Comparison of ENCODE assay signal across 9 mouse cellular contexts in the genomic region with DNA sequence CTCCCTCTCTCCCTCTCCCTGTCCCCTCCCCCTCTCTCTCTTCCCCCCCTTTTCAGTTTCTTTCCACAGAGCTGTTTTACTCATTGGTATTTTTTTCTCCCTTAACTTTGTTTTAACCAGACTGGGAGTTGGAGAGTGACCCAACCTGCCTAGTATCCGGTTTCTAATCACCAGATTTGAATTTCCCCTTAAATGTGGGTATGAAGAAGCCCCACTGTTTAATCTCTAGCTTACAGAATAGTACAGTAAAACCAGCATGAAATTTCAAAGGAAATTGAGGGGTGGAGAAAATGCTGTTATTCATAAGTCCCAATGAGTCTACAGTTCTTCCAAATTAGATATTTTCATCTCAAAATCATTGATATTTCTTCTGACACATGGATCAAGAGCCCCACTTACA.
A peak's percentile ranks its signal among the peaks of the same experiment; 100 is the strongest.
DNase-seq lines count a peak whose midpoint lies in the region; ATAC-seq and TF ChIP-seq lines count a peak whose summit lies in the region.
"Had no signal": no experiment of that assay in that cellular context is flagged by ENCODE, and none has a peak within 500 bp of the region (broad histone marks: within the 10 kb centered on the region; RNA-seq: fewer than 3 reads in every experiment).

No protein-coding gene starts in this region.

- no peak for TF ChIP-seq CTCF in gastrocnemius, adult 2 months (IDR thresholded peaks at IDR 0.05)

- peaks cover 51% of the 10 kb centered on the region for H3K4me1 ChIP-seq in lung, embryonic 16.5 days (replicated peaks; ENCODE audit: control insufficient read depth, insufficient read depth, low read length)
- peaks cover 30% of the 10 kb centered on the region for H3K4me1 ChIP-seq in intestine, embryonic 14.5 days (replicated peaks; ENCODE audit: control insufficient read depth, insufficient read depth, low read length)

- peaks cover 10% of the 10 kb centered on the region for H3K36me3 ChIP-seq in lung, embryonic 16.5 days (ENCODE audit: control insufficient read depth, insufficient read depth, low read length)
- peaks cover 28% of the 10 kb centered on the region for H3K36me3 ChIP-seq in intestine, embryonic 14.5 days (ENCODE audit: control insufficient read depth, insufficient read depth, low read length)
- H3K36me3 ChIP-seq in myocyte (ENCODE audit: control insufficient read depth, insufficient read depth) = peaks cover 13% of the 10 kb centered on the region

- WGBS in lung, embryonic 16.5 days = 28% methylated on average over 1 of the region's 1 CpGs
- 69% methylated on average over 1 of the region's 1 CpGs for WGBS in intestine, embryonic 14.5 days

- no peaks in the 10 kb centered on the region for H3K27me3 ChIP-seq in lung, embryonic 16.5 days (ENCODE audit: control insufficient read depth, insufficient read depth, low read depth, low read length)
- no peaks in the 10 kb centered on the region for H3K27me3 ChIP-seq in intestine, embryonic 14.5 days (replicated peaks; ENCODE audit: control insufficient read depth, insufficient read depth, low read length)
- no peaks in the 10 kb centered on the region for H3K27me3 ChIP-seq in myocyte (ENCODE audit: control insufficient read depth, insufficient read depth, insufficient read length)
- H3K27me3 ChIP-seq: hindbrain, embryonic 15.5 days had no signal

- H3K79me2 ChIP-seq in myocyte (ENCODE audit: control insufficient read depth, insufficient read depth) = peaks cover 65% of the 10 kb centered on the region

- H3K9me3 ChIP-seq in lung, embryonic 16.5 days (ENCODE audit: control insufficient read depth, low read length) = no peaks in the 10 kb centered on the region
- no peaks in the 10 kb centered on the region for H3K9me3 ChIP-seq in intestine, embryonic 14.5 days (ENCODE audit: control insufficient read depth, low read length)
- H3K9me3 ChIP-seq: hindbrain, embryonic 15.5 days had no signal

- no peak for TF ChIP-seq POLR2A in myocyte (IDR thresholded peaks at IDR 0.05; ENCODE audit: insufficient read length, low read depth)

- no peak overlapping the region for H3K27ac ChIP-seq in gastrocnemius, adult 2 months
- H3K27ac ChIP-seq in lung, embryonic 16.5 days (ENCODE audit: low read length) = peak overlapping the region; percentile 48
- no peak overlapping the region for H3K27ac ChIP-seq in intestine, embryonic 14.5 days (ENCODE audit: low read depth)
- H3K27ac ChIP-seq: hindbrain, embryonic 15.5 days had no signal

- no peak for ATAC-seq in lung, embryonic 16.5 days (ENCODE audit: low read depth)
- no peak for ATAC-seq in intestine, embryonic 14.5 days (replicated peaks; ENCODE audit: low FRiP score, low TSS enrichment, low read depth)

- H3K4me3 ChIP-seq in gastrocnemius, adult 2 months = peak overlapping the region; percentile 72
- peak overlapping the region; percentile 71 for H3K4me3 ChIP-seq in lung, embryonic 16.5 days (ENCODE audit: low read length)
- H3K4me3 ChIP-seq in intestine, embryonic 14.5 days (ENCODE audit: low read depth, low read length) = peak overlapping the region; percentile 59; the same call in 1 of the 2 replicates
- peak overlapping the region; percentile 42 for H3K4me3 ChIP-seq in myocyte
- H3K4me3 ChIP-seq: hindbrain, embryonic 15.5 days had no signal

- DNase-seq in gastrocnemius, adult 2 months = no peak
- no peak for DNase-seq in gastrocnemius, postnatal 14 days
- DNase-seq in lung, postnatal 4 days = no peak
- DNase-seq in intestine, embryonic 14.5 days (ENCODE audit: low spot score) = no peak
- no peak for DNase-seq in embryo, embryonic 10 days (ENCODE audit: low spot score)
- no peak for DNase-seq in cerebellum, postnatal 14 days

- H3K4me2 ChIP-seq in lung, embryonic 16.5 days (ENCODE audit: low read depth, low read length) = peak overlapping the region; percentile 88
- H3K4me2 ChIP-seq in intestine, embryonic 14.5 days (ENCODE audit: low read length) = peak overlapping the region; percentile 72
- H3K4me2 ChIP-seq in myocyte (ENCODE audit: low read depth) = peak overlapping the region; percentile 89

- H3K9ac ChIP-seq in lung, embryonic 16.5 days (ENCODE audit: low read length) = peak overlapping the region; percentile 27
- H3K9ac ChIP-seq in intestine, embryonic 14.5 days (ENCODE audit: low read length) = no peak overlapping the region; the same call in 1 of the 2 replicates
- H3K9ac ChIP-seq: hindbrain, embryonic 15.5 days had no signal

- intact Hi-C loops in gastrocnemius, adult 2 months (cut with DNase I) = no loop called here
- intact Hi-C loops in gastrocnemius, postnatal 14 days (cut with DNase I; ENCODE audit: low total_unique reads) = no loop called here

- no peak overlapping the region for H3ac ChIP-seq in myocyte (ENCODE audit: control insufficient read depth, insufficient read length)

TF ChIP-seq in myocyte, 11 proteins besides CTCF, POLR2A, EP300 and RAD21:
- no peak for TF ChIP-seq E2F4 (IDR thresholded peaks at IDR 0.05; ENCODE audit: insufficient read depth)
- TF ChIP-seq MYOD1 (IDR thresholded peaks at IDR 0.05; ENCODE audit: control insufficient read depth in 1 of 3, insufficient read length in 2 of 3, low read depth in 2 of 3) = no peak
- TF ChIP-seq MAX (IDR thresholded peaks at IDR 0.05; ENCODE audit: low read depth) = no peak
- TF ChIP-seq CEBPB (IDR thresholded peaks at IDR 0.05; ENCODE audit: insufficient read depth, poor library complexity, severe bottlenecking) = no peak
- no peak for TF ChIP-seq POLR2AphosphoS2 (IDR thresholded peaks at IDR 0.05; ENCODE audit: insufficient read length, low read depth)
- TF ChIP-seq REST (IDR thresholded peaks at IDR 0.05; ENCODE audit: insufficient read depth, insufficient read length) = no peak
- TF ChIP-seq USF1 (IDR thresholded peaks at IDR 0.05; ENCODE audit: low read depth) = no peak
- TF ChIP-seq TCF12 (IDR thresholded peaks at IDR 0.05; ENCODE audit: insufficient read depth, poor library complexity, severe bottlenecking) = no peak
